Mouse (Mus musculus): ENCODE results near the gene Sec63. TPM values are rescaled to one million over a fixed set of nuclear protein-coding genes. Genes with fewer than 3 reads are reported as not detected.

Sec63 gene
- total RNA-seq (2014; rRNA removed), result 20.7 and 24.9 TPM in 2 replicates
- polyA plus RNA-seq (2015; fragmentation: Nextera tagmentation; extraction: Ambion mirVana), result 9.3 and 14.0 TPM in 2 replicates

- Histone ChIP-seq H3K36me3 (ENCODE audit: insufficient read depth) (no peaks in the 10 kb centered on the region), H3K4me1 (ENCODE audit: insufficient read depth) (peaks cover 17% of the 10 kb centered on the region; the same call in 1 of the 2 replicates), H3K4me2 (ENCODE audit: low read depth) (peak within 1 kb of the TSS; percentile 72), H3K4me3 (ENCODE audit: low read depth, low read length) (peak within 1 kb of the TSS; percentile 98), H3K27me3 (ENCODE audit: insufficient read depth, low read length) (no peaks in the 10 kb centered on the region), H3K9me3 (ENCODE audit: low read length) (no peaks in the 10 kb centered on the region), H3K9ac (peak within 1 kb of the TSS; percentile 96), H3K27ac (ENCODE audit: low read depth, low read length) (peak within 1 kb of the TSS; percentile 92)
- DNase-seq (peak; percentile 97), ATAC-seq (peak; percentile 98)
- WGBS, result 3% methylated on average over 51 of the region's 81 CpGs
- no peak for TF ChIP-seq CTCF (IDR thresholded peaks at IDR 0.05; ENCODE audit: low read depth)
Measured at GRCm38 (mm10) chr10:42760999-42761900, at the start of gene Sec63. Sec63 (plus strand) TSS chr10:42761496.

- TF ChIP-seq CTCF (IDR thresholded peaks at IDR 0.05; ENCODE audit: low read depth), result no peak
- no peak for DNase-seq
- H3K27me3 ChIP-seq (ENCODE audit: insufficient read depth, low read length), result no peaks in the 10 kb centered on the region
- no peak overlapping the region for H3K9ac ChIP-seq
- H3K4me1 ChIP-seq (ENCODE audit: insufficient read depth), result no peaks in the 10 kb centered on the region
- no peaks in the 10 kb centered on the region for H3K9me3 ChIP-seq (ENCODE audit: low read length)
- no peak for ATAC-seq
- WGBS, result 12% methylated on average over 9 of the region's 9 CpGs
- no peak overlapping the region for H3K4me3 ChIP-seq (ENCODE audit: low read depth, low read length)
- no peak overlapping the region for H3K27ac ChIP-seq (ENCODE audit: low read depth, low read length)
- no peaks in the 10 kb centered on the region for H3K36me3 ChIP-seq (ENCODE audit: insufficient read depth)
- peak overlapping the region; percentile 41; the same call in 1 of the 2 replicates for H3K4me2 ChIP-seq (ENCODE audit: low read depth)
Measured at GRCm38 (mm10) chr10:42714676-42715075, 46.6 kb upstream of the Sec63 start.

- Histone ChIP-seq H3K4me2 (ENCODE audit: low read depth) (peak overlapping the region; percentile 41), H3K36me3 (ENCODE audit: insufficient read depth) (no peaks in the 10 kb centered on the region), H3K9me3 (ENCODE audit: low read length) (no peaks in the 10 kb centered on the region), H3K4me1 (ENCODE audit: insufficient read depth) (no peaks in the 10 kb centered on the region), H3K27me3 (ENCODE audit: insufficient read depth, low read length) (no peaks in the 10 kb centered on the region), H3K9ac (no peak overlapping the region), H3K27ac (ENCODE audit: low read depth, low read length) (no peak overlapping the region), H3K4me3 (ENCODE audit: low read depth, low read length) (peak overlapping the region; percentile 8; the same call in 1 of the 2 replicates)
- no peak for DNase-seq
- WGBS, result 9% methylated on average over 19 of the region's 19 CpGs
- no peak for ATAC-seq
- no peak for TF ChIP-seq CTCF (IDR thresholded peaks at IDR 0.05; ENCODE audit: low read depth)
Measured at GRCm38 (mm10) chr10:42715366-42716035, 45.8 kb upstream of the Sec63 start.

GRCm38 (mm10) chr10:42722116-42722515, 39.2 kb upstream of the Sec63 start:
- Histone ChIP-seq H3K4me1 (ENCODE audit: insufficient read depth) (no peaks in the 10 kb centered on the region), H3K27me3 (ENCODE audit: insufficient read depth, low read length) (no peaks in the 10 kb centered on the region), H3K9me3 (ENCODE audit: low read length) (no peaks in the 10 kb centered on the region), H3K4me2 (ENCODE audit: low read depth) (no peak overlapping the region), H3K36me3 (ENCODE audit: insufficient read depth) (no peaks in the 10 kb centered on the region), H3K27ac (ENCODE audit: low read depth, low read length) (no peak overlapping the region), H3K4me3 (ENCODE audit: low read depth, low read length) (no peak overlapping the region), H3K9ac (no peak overlapping the region)
- no peak for TF ChIP-seq CTCF (IDR thresholded peaks at IDR 0.05; ENCODE audit: low read depth)
- no peak for DNase-seq
- WGBS, result 95% methylated on average over 5 of the region's 5 CpGs
- no peak for ATAC-seq

- DNase-seq, result no peak
- no peaks in the 10 kb centered on the region for H3K9me3 ChIP-seq (ENCODE audit: low read length)
- no peaks in the 10 kb centered on the region for H3K36me3 ChIP-seq (ENCODE audit: insufficient read depth)
- H3K27me3 ChIP-seq (ENCODE audit: insufficient read depth, low read length), result no peaks in the 10 kb centered on the region
- H3K4me3 ChIP-seq (ENCODE audit: low read depth, low read length), result no peak overlapping the region
- H3K4me2 ChIP-seq (ENCODE audit: low read depth), result no peak overlapping the region
- H3K27ac ChIP-seq (ENCODE audit: low read depth, low read length), result no peak overlapping the region
- no peaks in the 10 kb centered on the region for H3K4me1 ChIP-seq (ENCODE audit: insufficient read depth)
- peak; percentile 55; the same call in 1 of the 2 replicates for ATAC-seq
- no peak for TF ChIP-seq CTCF (IDR thresholded peaks at IDR 0.05; ENCODE audit: low read depth)
- 43% methylated on average over 13 of the region's 13 CpGs for WGBS
- no peak overlapping the region for H3K9ac ChIP-seq
Measured at GRCm38 (mm10) chr10:42723275-42724232, 37.7 kb upstream of the Sec63 start.

- TF ChIP-seq CTCF (IDR thresholded peaks at IDR 0.05; ENCODE audit: low read depth), result no peak
- DNase-seq (no peak), ATAC-seq (no peak)
- H3K9ac ChIP-seq, result no peak overlapping the region
- 74% methylated on average over 2 of the region's 2 CpGs for WGBS
- H3K36me3 ChIP-seq (ENCODE audit: insufficient read depth), result no peaks in the 10 kb centered on the region
- H3K4me1 ChIP-seq (ENCODE audit: insufficient read depth), result no peaks in the 10 kb centered on the region
- H3K27me3 ChIP-seq (ENCODE audit: insufficient read depth, low read length), result no peaks in the 10 kb centered on the region
- H3K4me2 ChIP-seq (ENCODE audit: low read depth), result no peak overlapping the region
- no peak overlapping the region for H3K27ac ChIP-seq (ENCODE audit: low read depth, low read length)
- H3K9me3 ChIP-seq (ENCODE audit: low read length), result no peaks in the 10 kb centered on the region
- no peak overlapping the region for H3K4me3 ChIP-seq (ENCODE audit: low read depth, low read length)
Measured at GRCm38 (mm10) chr10:42729607-42730006, 31.7 kb upstream of the Sec63 start.
